Mouse (Mus musculus): Measurements from ENCODE around the gene Gm28305.

DNA sequence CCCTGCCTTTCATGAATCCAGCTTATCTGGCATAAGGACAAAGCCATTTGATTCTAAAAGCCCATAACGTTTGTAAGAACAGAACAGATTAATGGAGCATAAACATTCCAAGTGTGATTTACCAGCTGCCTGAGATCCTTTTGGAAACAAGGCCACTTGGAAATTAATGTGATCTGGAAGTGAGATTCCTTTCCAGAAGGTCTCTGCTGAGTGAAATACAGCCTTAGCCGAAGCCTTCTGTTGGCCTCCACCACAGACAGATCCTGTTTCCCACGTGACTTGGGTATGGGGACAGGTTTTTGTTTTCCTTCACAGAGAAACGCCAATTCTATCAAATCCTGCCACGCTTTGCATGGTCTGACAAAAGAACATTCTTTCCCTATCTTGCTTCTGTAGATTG, 83.2 kb downstream of the Gm28305 start:
- no peak for TF ChIP-seq CTCF (IDR thresholded peaks at IDR 0.05; ENCODE audit: low read depth)
- TF ChIP-seq EP300 (IDR thresholded peaks at IDR 0.05; ENCODE audit: low read depth), result no peak
